In the genomic region with DNA sequence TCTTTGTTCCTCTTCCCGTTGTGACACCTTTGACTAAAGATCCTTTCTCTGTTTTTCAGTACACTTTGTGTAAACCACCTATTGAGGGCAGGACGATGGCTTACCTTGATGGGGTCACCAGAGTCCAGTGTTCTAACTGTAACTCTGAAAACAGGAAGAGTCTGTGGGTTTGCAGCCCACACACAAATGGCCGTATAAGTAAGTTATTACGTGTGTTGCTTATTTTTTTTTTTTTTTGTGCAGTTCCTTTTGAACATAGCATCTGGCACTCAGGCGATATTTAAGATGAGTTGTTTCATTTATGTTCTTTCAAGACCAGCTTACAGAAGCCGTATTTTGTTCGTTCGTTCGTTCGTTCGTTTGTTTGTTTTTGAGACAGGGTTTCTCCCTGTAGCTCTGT, we compare ENCODE assay signal across 26 mouse cellular contexts. TPM values are rescaled to one million over a fixed set of nuclear protein-coding genes. Genes with fewer than 3 reads are reported as not detected.
DNase-seq lines count a peak whose midpoint lies in the region; ATAC-seq and TF ChIP-seq lines count a peak whose summit lies in the region.
"Had no signal": no experiment of that assay in that cellular context is flagged by ENCODE, and none has a peak within 500 bp of the region (broad histone marks: within the 10 kb centered on the region; RNA-seq: fewer than 3 reads in every experiment).

No protein-coding gene starts in this region.

- H3K36me3 ChIP-seq in heart, postnatal 0 days (replicated peaks; ENCODE audit: control insufficient read depth, insufficient read depth, low read length) = no peaks in the 10 kb centered on the region
- H3K36me3 ChIP-seq: embryonic facial prominence, embryonic 10.5 days; forebrain, embryonic 12.5 days; heart, embryonic 12.5 days; hindbrain, embryonic 13.5 days; liver, embryonic 13.5 days; neural tube, embryonic 13.5 days; stomach, embryonic 15.5 days had no signal

- H3K27ac ChIP-seq in heart, postnatal 0 days (ENCODE audit: low read depth) = peak overlapping the region; percentile 6; the same call in 1 of the 2 replicates
- peak overlapping the region; percentile 30; the same call in 1 of the 2 replicates for H3K27ac ChIP-seq in embryonic fibroblast, embryonic 13.5 days (ENCODE audit: insufficient read depth, low read length)
- H3K27ac ChIP-seq: embryonic facial prominence, embryonic 10.5 days; forebrain, embryonic 12.5 days; hindbrain, embryonic 13.5 days; liver, embryonic 13.5 days; neural tube, embryonic 13.5 days; stomach, embryonic 15.5 days had no signal

- ATAC-seq in heart, postnatal 0 days (ENCODE audit: insufficient read depth, low read depth) = no peak
- ATAC-seq in CD4-positive, CD25-positive, alpha-beta regulatory T cell, adult 4 months = peak; percentile 3
- ATAC-seq in megakaryocyte, adult 5-6 weeks (ENCODE audit: poor library complexity, severe bottlenecking) = peak; percentile 19
- ATAC-seq in megakaryocyte-erythroid progenitor cell, adult 5-6 weeks (replicated peaks; ENCODE audit: low FRiP score, low TSS enrichment, poor library complexity, severe bottlenecking) = no peak
- ATAC-seq: intestine, embryonic 16.5 days had no signal

- TF ChIP-seq CTCF in heart, postnatal 0 days (IDR thresholded peaks at IDR 0.05; ENCODE audit: low read depth) = no peak
- no peak for TF ChIP-seq CTCF in embryonic fibroblast, embryonic 13.5 days (IDR thresholded peaks at IDR 0.05; ENCODE audit: borderline replicate concordance, insufficient read depth, low read length)

- DNase-seq in heart, postnatal 0 days (ENCODE audit: low spot score) = no peak
- DNase-seq in heart, adult 9 months (ENCODE audit: low spot score in 2 of 2) = no peak
- no peak for DNase-seq in lung, postnatal 10 days
- DNase-seq: adrenal gland, postnatal 36 days; cerebellum, adult 11 months; cerebellum, adult 9-11 months; kidney, adult 9 months; kidney, postnatal 14 days; liver, embryonic 13.5 days; lung, adult 2 months; midbrain, embryonic 14.5 days had no signal

- no peaks in the 10 kb centered on the region for H3K9me3 ChIP-seq in heart, postnatal 0 days (replicated peaks; ENCODE audit: control insufficient read depth, low read length)
- H3K9me3 ChIP-seq: embryonic facial prominence, embryonic 10.5 days; forebrain, embryonic 12.5 days; heart, embryonic 12.5 days; hindbrain, embryonic 13.5 days; liver, embryonic 13.5 days; megakaryocyte, embryonic 14.5 days; neural tube, embryonic 13.5 days; stomach, embryonic 15.5 days had no signal

- H3K4me2 ChIP-seq in heart, postnatal 0 days (ENCODE audit: low read depth, low read length) = no peak overlapping the region
- H3K4me2 ChIP-seq: forebrain, embryonic 12.5 days; heart, embryonic 12.5 days; hindbrain, embryonic 13.5 days; liver, embryonic 13.5 days; neural tube, embryonic 13.5 days; stomach, embryonic 15.5 days had no signal

- no peak overlapping the region for H3K9ac ChIP-seq in heart, postnatal 0 days (replicated peaks; ENCODE audit: low read depth, low read length)
- H3K9ac ChIP-seq: forebrain, embryonic 12.5 days; heart, embryonic 12.5 days; hindbrain, embryonic 13.5 days; liver, embryonic 13.5 days; neural tube, embryonic 13.5 days; stomach, embryonic 15.5 days had no signal

- no peak for TF ChIP-seq POLR2A in embryonic fibroblast, embryonic 13.5 days (IDR thresholded peaks at IDR 0.05; ENCODE audit: low read depth, low read length)

- WGBS in heart, postnatal 0 days = 70% methylated on average over 11 of the region's 11 CpGs

- no peak for TF ChIP-seq EP300 in heart, postnatal 0 days (IDR thresholded peaks at IDR 0.05; ENCODE audit: low read depth)

- H3K4me3 ChIP-seq in heart, postnatal 0 days (ENCODE audit: low read depth, low read length) = no peak overlapping the region
- H3K4me3 ChIP-seq in embryonic fibroblast, embryonic 13.5 days (ENCODE audit: insufficient read depth, low read length) = no peak overlapping the region
- H3K4me3 ChIP-seq: embryonic facial prominence, embryonic 10.5 days; forebrain, embryonic 12.5 days; heart, embryonic 12.5 days; hindbrain, embryonic 13.5 days; liver, embryonic 13.5 days; megakaryocyte, embryonic 14.5 days; neural tube, embryonic 13.5 days; stomach, embryonic 15.5 days had no signal

- H3K4me1 ChIP-seq in heart, postnatal 0 days (ENCODE audit: control insufficient read depth, insufficient read depth) = no peaks in the 10 kb centered on the region
- H3K4me1 ChIP-seq in embryonic fibroblast, embryonic 13.5 days (ENCODE audit: control insufficient read depth, insufficient read depth, low read length) = peaks cover 8% of the 10 kb centered on the region

- H3K27me3 ChIP-seq in heart, postnatal 0 days (ENCODE audit: control insufficient read depth, insufficient read depth, low read length) = peaks cover 23% of the 10 kb centered on the region
- H3K27me3 ChIP-seq: forebrain, embryonic 12.5 days; heart, embryonic 12.5 days; hindbrain, embryonic 13.5 days; stomach, embryonic 15.5 days had no signal

RNA-seq across cellular contexts. Expression of a gene that starts 3.3 kb away (rescaled TPM):
- total RNA-seq in heart, postnatal 0 days (2014; rRNA removed; ENCODE audit: low replicate concordance) = not detected in 2 replicates
- polyA plus RNA-seq in heart, postnatal 0 days (2015; fragmentation: Nextera tagmentation; extraction: Ambion mirVana) = not detected in 2 replicates
- polyA plus RNA-seq in CD4-positive, CD25-positive, alpha-beta regulatory T cell, adult 4 months (2017; shearing (Covaris generic)) = under 1 TPM in 1 of 2 experiments, not detected in 1; 0.32 TPM
- not detected in 2 replicates for polyA plus RNA-seq in embryonic fibroblast, embryonic 13.5 days (2011; ENCODE audit: insufficient read length, low read depth, missing spikeins)
- total RNA-seq in megakaryocyte, adult 5-6 weeks (2015) = 0.51 and 0.84 TPM in 2 replicates
- 0.40 and 1.2 TPM in 2 replicates for total RNA-seq in megakaryocyte, adult 5-6 weeks (2017)
- not detected in 2 replicates for total RNA-seq in megakaryocyte-erythroid progenitor cell, adult 5-6 weeks (2014; fragmentation: Nextera tagmentation)
- 0.65 TPM in 1 of 2 replicates, not detected in the other for total RNA-seq in megakaryocyte-erythroid progenitor cell, adult 5-6 weeks (2017)
- total RNA-seq: adrenal gland, adult 18-20 months; gastrocnemius, adult 18-20 months; heart, postnatal 25 days had no signal
- polyA plus RNA-seq: intestine, embryonic 16.5 days; liver, embryonic 13.5 days; stomach, embryonic 15.5 days had no signal

RNA-seq across cellular contexts. Expression of a gene that starts 9.3 kb away (rescaled TPM):
- total RNA-seq in heart, postnatal 0 days (2014; rRNA removed; ENCODE audit: low replicate concordance) = 2.2 and 3.9 TPM in 2 replicates
- 2.8 and 3.5 TPM in 2 replicates for polyA plus RNA-seq in heart, postnatal 0 days (2015; fragmentation: Nextera tagmentation; extraction: Ambion mirVana)
- polyA plus RNA-seq in CD4-positive, CD25-positive, alpha-beta regulatory T cell, adult 4 months (2017; shearing (Covaris generic)) = 100 to 1,000 TPM; 123 to 124 TPM
- 39.9 and 59.8 TPM in 2 replicates for polyA plus RNA-seq in embryonic fibroblast, embryonic 13.5 days (2011; ENCODE audit: insufficient read length, low read depth, missing spikeins)
- total RNA-seq in megakaryocyte, adult 5-6 weeks (2015) = 650 and 716 TPM in 2 replicates
- 802 and 871 TPM in 2 replicates for total RNA-seq in megakaryocyte, adult 5-6 weeks (2017)
- total RNA-seq in megakaryocyte-erythroid progenitor cell, adult 5-6 weeks (2014; fragmentation: Nextera tagmentation) = 3.2 and 9.8 TPM in 2 replicates
- 8.6 and 12.8 TPM in 2 replicates for total RNA-seq in megakaryocyte-erythroid progenitor cell, adult 5-6 weeks (2017)

Comparison
In these comparisons a context has a peak if more than half of its experiments do, and no peak if none do; other contexts are left out.
1. ATAC-seq: peak in CD4-positive, CD25-positive, alpha-beta regulatory T cell, adult 4 months (single experiment) and megakaryocyte, adult 5-6 weeks (single experiment); none in heart, postnatal 0 days (single experiment) and megakaryocyte-erythroid progenitor cell, adult 5-6 weeks (single experiment).
2. RNA of a gene that starts 9.3 kb away (total RNA-seq): 650 to 871 TPM in megakaryocyte, adult 5-6 weeks; 3.2 to 12.8 TPM in megakaryocyte-erythroid progenitor cell, adult 5-6 weeks and 2.2 to 3.9 TPM in heart, postnatal 0 days; every median in the first group is over 10 times any median in the second.